Mouse (Mus musculus) left cerebral cortex, postnatal 4 days (tissue): ENCODE data around the gene Pcyt2. TPM values are rescaled to one million over a fixed set of nuclear protein-coding genes. Genes with fewer than 3 reads are reported as not detected.
"Not testable (repeated sequence)": the region's sequence is repeated elsewhere in the genome, so short reads cannot be mapped to it uniquely, and the experiment has no call there.

ENCODE experiments used
- DNase-seq: peaks from one replicate; pipeline ENCODE4 v3.0.0-alpha.2; 2022
- intact Hi-C: fragments of 180-260 bp; cut with DNase I; formaldehyde crosslinking; loops from one replicate; pipeline ENCODE4 v1.15.1; 2025
- total RNA-seq, 2 experiments: library from RNA; stranded (reverse); gene quantifications; 2 replicates each; pipeline ENCODE4 v1.2.3; 2021

Gene Pcyt2
- total RNA-seq, 2 experiments from 2014 or later, result 144 to 168 TPM

- intact Hi-C loops, result no loop called here
- DNase-seq, result no peak
Observed at GRCm38 (mm10) chr11:120588531-120588930, 29.2 kb downstream of the Pcyt2 start.

GRCm38 (mm10) chr11:120583937-120584336 lies 33.8 kb downstream of the Pcyt2 start:
- intact Hi-C loops, result no loop called here

GRCm38 (mm10) chr11:120582982-120583293 lies 34.8 kb downstream of the Pcyt2 start:
- intact Hi-C loops, DNase-seq: not testable (repeated sequence)

More at GRCm38 (mm10) chr11:120583937-120584336, 33.8 kb downstream of the Pcyt2 start:
- DNase-seq, result no peak

- intact Hi-C loops, result no loop called here
- no peak for DNase-seq
Observed at GRCm38 (mm10) chr11:120582268-120582981, 35.3 kb downstream of the Pcyt2 start.

- intact Hi-C loops, result no loop called here
Observed at GRCm38 (mm10) chr11:120581490-120582267, 36.1 kb downstream of the Pcyt2 start, which contains the start of gene Arhgdia. Arhgdia (minus strand) TSS chr11:120581624.

GRCm38 (mm10) chr11:120580871-120581331 lies 36.8 kb downstream of the Pcyt2 start:
- no peak for DNase-seq
- intact Hi-C loops, result no loop called here

More at GRCm38 (mm10) chr11:120581490-120582267, 36.1 kb downstream of the Pcyt2 start, which contains the start of gene Arhgdia:
- peak; percentile 92 for DNase-seq

GRCm38 (mm10) chr11:120580190-120580589 lies 37.5 kb downstream of the Pcyt2 start:
- DNase-seq, result no peak
- intact Hi-C loops, result no loop called here

- peak; percentile 75 for DNase-seq
- intact Hi-C loops, result no loop called here
Observed at GRCm38 (mm10) chr11:120579316-120580107, 38.2 kb downstream of the Pcyt2 start.

- no peak for DNase-seq
- intact Hi-C loops, result no loop called here
Observed at GRCm38 (mm10) chr11:120578694-120579243, 39.0 kb downstream of the Pcyt2 start.

- no peak for DNase-seq
Observed at GRCm38 (mm10) chr11:120578024-120578693, 39.6 kb downstream of the Pcyt2 start.

GRCm38 (mm10) chr11:120577211-120578023 lies 40.3 kb downstream of the Pcyt2 start:
- DNase-seq, result no peak
- intact Hi-C loops, result no loop called here

More at GRCm38 (mm10) chr11:120578024-120578693, 39.6 kb downstream of the Pcyt2 start:
- intact Hi-C loops, result no loop called here

- intact Hi-C loops, result no loop called here
- DNase-seq, result no peak
Observed at GRCm38 (mm10) chr11:120576365-120576981, 41.3 kb downstream of the Pcyt2 start.

GRCm38 (mm10) chr11:120575940-120576339 lies 41.8 kb downstream of the Pcyt2 start:
- intact Hi-C loops, result no loop called here
- DNase-seq, result no peak

GRCm38 (mm10) chr11:120575046-120575445 lies 42.7 kb downstream of the Pcyt2 start:
- no peak for DNase-seq
- intact Hi-C loops, result no loop called here

GRCm38 (mm10) chr11:120574278-120574600 lies 43.5 kb downstream of the Pcyt2 start:
- no peak for DNase-seq

GRCm38 (mm10) chr11:120573585-120574277 lies 44.0 kb downstream of the Pcyt2 start:
- no peak for DNase-seq
- intact Hi-C loops, result no loop called here

More at GRCm38 (mm10) chr11:120574278-120574600, 43.5 kb downstream of the Pcyt2 start:
- intact Hi-C loops, result no loop called here

- peak; percentile 100 for DNase-seq
- intact Hi-C loops, result no loop called here
Observed at GRCm38 (mm10) chr11:120572752-120573584, 44.8 kb downstream of the Pcyt2 start, which contains the start of gene P4hb. P4hb (minus strand) TSS chr11:120573253.
